Mouse (Mus musculus): ENCODE results near the gene Fam43a. TPM values are rescaled to one million over a fixed set of nuclear protein-coding genes. Genes with fewer than 3 reads are reported as not detected.

The Fam43a gene
- polyA plus RNA-seq, 1 experiment from 2014 or later: 7.2 TPM

GRCm38 (mm10) chr16:30570173-30570572 lies 29.4 kb upstream of the Fam43a start:
- no peak for ATAC-seq (replicated peaks; ENCODE audit: low FRiP score)
- 89% methylated on average over 4 of the region's 4 CpGs for WGBS
- no peak for DNase-seq (ENCODE audit: low spot score)
- Histone ChIP-seq H3K4me1 (replicated peaks; ENCODE audit: control insufficient read depth, insufficient read depth, low read length) (peaks cover 7% of the 10 kb centered on the region), H3K4me2 (no peak overlapping the region), H3K27ac (ENCODE audit: low read depth, low read length) (no peak overlapping the region), H3K4me3 (ENCODE audit: low read depth, low read length) (no peak overlapping the region), H3K36me3 (ENCODE audit: control insufficient read depth, insufficient read depth, low read length) (peaks cover 59% of the 10 kb centered on the region), H3K9me3 (ENCODE audit: control insufficient read depth, low read length) (no peaks in the 10 kb centered on the region), H3K27me3 (replicated peaks; ENCODE audit: control insufficient read depth, insufficient read depth, low read length) (no peaks in the 10 kb centered on the region), H3K9ac (ENCODE audit: low read depth, low read length) (no peak overlapping the region)

DNA sequence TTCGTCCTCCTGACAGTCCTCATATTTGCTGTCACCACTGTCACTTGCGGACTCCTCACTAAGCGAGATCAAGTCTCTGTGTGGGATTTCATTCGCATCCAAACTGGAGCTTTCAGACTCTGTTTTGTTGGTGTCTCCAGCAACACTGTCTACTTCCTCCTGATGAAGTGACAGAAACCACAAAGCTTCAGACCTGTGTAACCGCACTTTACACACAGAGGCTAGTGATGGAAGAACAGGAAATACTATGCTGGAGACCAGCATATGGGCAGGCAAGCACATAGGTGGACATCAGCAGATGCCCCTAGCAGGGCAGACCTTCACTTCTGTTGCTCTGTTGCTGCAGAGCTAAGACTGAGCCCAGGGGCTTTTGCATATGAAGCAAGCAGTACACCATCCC lies 28.1 kb upstream of the Fam43a start:
- DNase-seq (ENCODE audit: low spot score): no peak
- H3K9me3 ChIP-seq (ENCODE audit: control insufficient read depth, low read length): no peaks in the 10 kb centered on the region
- H3K4me1 ChIP-seq (replicated peaks; ENCODE audit: control insufficient read depth, insufficient read depth, low read length): 0 out of 2 replicates have a peak, but pooled peaks cover under 1% of the 10 kb centered on the region
- no peak overlapping the region for H3K4me3 ChIP-seq (ENCODE audit: low read depth, low read length)
- peaks cover 60% of the 10 kb centered on the region for H3K36me3 ChIP-seq (ENCODE audit: control insufficient read depth, insufficient read depth, low read length)
- no peak overlapping the region for H3K4me2 ChIP-seq
- no peak overlapping the region for H3K27ac ChIP-seq (ENCODE audit: low read depth, low read length)
- WGBS: 86% methylated on average over 5 of the region's 5 CpGs
- H3K9ac ChIP-seq (ENCODE audit: low read depth, low read length): no peak overlapping the region
- H3K27me3 ChIP-seq (replicated peaks; ENCODE audit: control insufficient read depth, insufficient read depth, low read length): no peaks in the 10 kb centered on the region
- no peak for ATAC-seq (replicated peaks; ENCODE audit: low FRiP score)

- Histone ChIP-seq H3K4me3 (ENCODE audit: low read depth, low read length) (no peak overlapping the region), H3K27me3 (replicated peaks; ENCODE audit: control insufficient read depth, insufficient read depth, low read length) (no peaks in the 10 kb centered on the region), H3K4me2 (no peak overlapping the region), H3K36me3 (ENCODE audit: control insufficient read depth, insufficient read depth, low read length) (peaks cover 57% of the 10 kb centered on the region), H3K9ac (ENCODE audit: low read depth, low read length) (no peak overlapping the region), H3K9me3 (ENCODE audit: control insufficient read depth, low read length) (no peaks in the 10 kb centered on the region), H3K27ac (ENCODE audit: low read depth, low read length) (no peak overlapping the region), H3K4me1 (replicated peaks; ENCODE audit: control insufficient read depth, insufficient read depth, low read length) (no peaks in the 10 kb centered on the region)
- WGBS: 58% methylated on average over 4 of the region's 4 CpGs
- no peak for ATAC-seq (replicated peaks; ENCODE audit: low FRiP score)
- DNase-seq (ENCODE audit: low spot score): no peak
Observed at GRCm38 (mm10) chr16:30572239-30572638, 27.3 kb upstream of the Fam43a start.

DNA sequence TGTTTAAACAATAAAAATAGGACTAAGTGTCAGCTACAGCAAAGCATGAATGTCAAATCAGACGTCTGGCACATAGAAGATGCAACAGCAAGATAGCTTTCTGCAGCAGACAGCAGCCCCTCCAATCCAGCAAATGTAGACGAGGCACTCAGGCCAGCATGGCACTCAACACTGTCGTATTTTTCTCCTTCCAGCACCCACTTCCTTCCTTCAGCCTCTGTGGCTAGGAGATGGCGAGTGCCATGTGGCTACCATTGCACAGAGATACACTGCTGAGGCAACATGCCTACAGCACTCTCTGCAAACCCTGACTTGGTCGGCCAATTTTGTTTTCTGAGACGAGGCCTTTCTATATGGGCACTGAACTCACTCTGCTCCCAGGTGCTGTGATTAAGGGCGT lies 23.7 kb upstream of the Fam43a start:
- H3K9ac ChIP-seq (ENCODE audit: low read depth, low read length): no peak overlapping the region
- H3K4me3 ChIP-seq (ENCODE audit: low read depth, low read length): no peak overlapping the region
- H3K4me1 ChIP-seq (replicated peaks; ENCODE audit: control insufficient read depth, insufficient read depth, low read length): no peaks in the 10 kb centered on the region
- H3K4me2 ChIP-seq: no peak overlapping the region
- no peak for ATAC-seq (replicated peaks; ENCODE audit: low FRiP score)
- no peak for DNase-seq (ENCODE audit: low spot score)
- no peaks in the 10 kb centered on the region for H3K9me3 ChIP-seq (ENCODE audit: control insufficient read depth, low read length)
- no peaks in the 10 kb centered on the region for H3K27me3 ChIP-seq (replicated peaks; ENCODE audit: control insufficient read depth, insufficient read depth, low read length)
- no peak overlapping the region for H3K27ac ChIP-seq (ENCODE audit: low read depth, low read length)
- peaks cover 55% of the 10 kb centered on the region for H3K36me3 ChIP-seq (ENCODE audit: control insufficient read depth, insufficient read depth, low read length)
- WGBS: 72% methylated on average over 7 of the region's 7 CpGs

DNA sequence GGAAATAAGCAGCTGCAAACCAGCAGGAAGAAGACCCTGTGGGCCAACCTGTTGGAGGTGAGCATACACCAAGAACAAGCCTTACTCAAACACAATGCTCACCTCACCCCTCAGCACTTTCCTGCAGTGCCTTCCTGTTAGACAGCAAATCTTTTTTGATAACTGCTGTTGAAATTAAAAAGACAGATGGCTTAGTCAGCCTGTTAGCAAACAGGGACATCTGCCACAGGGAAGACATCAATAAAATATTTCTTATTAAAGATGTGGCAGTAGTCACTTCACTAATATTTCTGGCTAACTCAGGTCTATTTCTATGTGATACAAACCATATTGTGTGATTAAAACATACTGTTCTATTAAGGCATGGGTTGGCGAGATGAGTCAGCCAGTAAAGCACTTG lies 23.1 kb upstream of the Fam43a start:
- Histone ChIP-seq H3K9me3 (ENCODE audit: control insufficient read depth, low read length) (no peaks in the 10 kb centered on the region), H3K27me3 (replicated peaks; ENCODE audit: control insufficient read depth, insufficient read depth, low read length) (no peaks in the 10 kb centered on the region), H3K9ac (ENCODE audit: low read depth, low read length) (no peak overlapping the region), H3K4me3 (ENCODE audit: low read depth, low read length) (no peak overlapping the region), H3K4me2 (no peak overlapping the region), H3K27ac (ENCODE audit: low read depth, low read length) (no peak overlapping the region), H3K4me1 (replicated peaks; ENCODE audit: control insufficient read depth, insufficient read depth, low read length) (no peaks in the 10 kb centered on the region), H3K36me3 (ENCODE audit: control insufficient read depth, insufficient read depth, low read length) (peaks cover 52% of the 10 kb centered on the region)
- DNase-seq (ENCODE audit: low spot score) (no peak), ATAC-seq (replicated peaks; ENCODE audit: low FRiP score) (no peak)
- WGBS: 88% methylated on average over 1 of the region's 1 CpGs

GRCm38 (mm10) chr16:30580765-30581164 lies 18.8 kb upstream of the Fam43a start:
- H3K4me2 ChIP-seq: no peak overlapping the region
- no peak overlapping the region for H3K27ac ChIP-seq (ENCODE audit: low read depth, low read length)
- H3K9ac ChIP-seq (ENCODE audit: low read depth, low read length): no peak overlapping the region
- WGBS: 93% methylated on average over 5 of the region's 5 CpGs
- peaks cover 60% of the 10 kb centered on the region for H3K36me3 ChIP-seq (ENCODE audit: control insufficient read depth, insufficient read depth, low read length)
- H3K4me1 ChIP-seq (replicated peaks; ENCODE audit: control insufficient read depth, insufficient read depth, low read length): no peaks in the 10 kb centered on the region
- H3K27me3 ChIP-seq (replicated peaks; ENCODE audit: control insufficient read depth, insufficient read depth, low read length): no peaks in the 10 kb centered on the region
- no peaks in the 10 kb centered on the region for H3K9me3 ChIP-seq (ENCODE audit: control insufficient read depth, low read length)
- no peak overlapping the region for H3K4me3 ChIP-seq (ENCODE audit: low read depth, low read length)
- ATAC-seq (replicated peaks; ENCODE audit: low FRiP score) (no peak), DNase-seq (ENCODE audit: low spot score) (no peak)

DNA sequence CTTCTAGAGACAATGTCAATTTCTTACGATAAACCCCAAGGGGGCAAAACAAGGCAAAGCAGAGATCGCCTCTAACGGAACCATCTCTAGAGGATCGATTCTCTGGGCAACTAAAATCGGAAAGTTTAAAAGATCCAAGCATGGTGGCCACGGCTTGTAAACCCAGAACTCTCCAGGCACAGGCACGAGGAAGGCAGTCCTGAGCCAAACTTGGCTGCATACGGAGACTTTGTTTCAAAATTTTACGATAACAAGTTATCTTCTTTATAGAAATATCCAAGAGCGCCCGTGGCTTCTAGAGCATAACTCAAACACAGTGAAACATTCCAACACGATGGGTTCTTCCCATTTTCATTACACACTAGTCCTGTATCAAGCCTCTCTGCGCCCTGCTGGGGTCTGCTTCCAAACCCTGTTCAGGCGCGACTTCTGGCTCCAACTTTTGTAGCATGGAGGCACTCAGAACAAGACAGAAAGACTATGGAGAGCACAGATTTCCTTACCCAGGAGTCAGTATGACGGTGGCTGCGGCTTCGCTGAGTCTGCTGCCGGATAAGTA lies 12.5 kb upstream of the Fam43a start:
- Histone ChIP-seq H3K36me3 (ENCODE audit: control insufficient read depth, insufficient read depth, low read length) (peaks cover 21% of the 10 kb centered on the region), H3K9me3 (ENCODE audit: control insufficient read depth, low read length) (no peaks in the 10 kb centered on the region), H3K27me3 (replicated peaks; ENCODE audit: control insufficient read depth, insufficient read depth, low read length) (no peaks in the 10 kb centered on the region), H3K4me3 (ENCODE audit: low read depth, low read length) (peak overlapping the region; percentile 91), H3K4me1 (replicated peaks; ENCODE audit: control insufficient read depth, insufficient read depth, low read length) (0 out of 2 replicates have a peak, but pooled peaks cover 3% of the 10 kb centered on the region), H3K27ac (ENCODE audit: low read depth, low read length) (peak overlapping the region; percentile 23; the same call in 1 of the 2 replicates), H3K4me2 (peak overlapping the region; percentile 77), H3K9ac (ENCODE audit: low read depth, low read length) (peak overlapping the region; percentile 85)
- WGBS: 1% methylated on average over 19 of the region's 19 CpGs
- DNase-seq (ENCODE audit: low spot score) (no peak), ATAC-seq (replicated peaks; ENCODE audit: low FRiP score) (peak; percentile 17; the same call in 1 of the 2 replicates)

GRCm38 (mm10) chr16:30587494-30588327 lies 11.8 kb upstream of the Fam43a start, which contains the start of gene Lsg1:
Lsg1 (minus strand) TSS chr16:30587592.
- H3K9ac ChIP-seq (ENCODE audit: low read depth, low read length): peak within 1 kb of the TSS; percentile 85
- H3K27ac ChIP-seq (ENCODE audit: low read depth, low read length): peak within 1 kb of the TSS; percentile 23
- DNase-seq (ENCODE audit: low spot score) (peak; percentile 83), ATAC-seq (replicated peaks; ENCODE audit: low FRiP score) (peak; percentile 94)
- peak within 1 kb of the TSS; percentile 91 for H3K4me3 ChIP-seq (ENCODE audit: low read depth, low read length)
- H3K36me3 ChIP-seq (ENCODE audit: control insufficient read depth, insufficient read depth, low read length): peaks cover 14% of the 10 kb centered on the region
- 0 out of 2 replicates have a peak, but pooled peaks cover 3% of the 10 kb centered on the region for H3K4me1 ChIP-seq (replicated peaks; ENCODE audit: control insufficient read depth, insufficient read depth, low read length)
- WGBS: 4% methylated on average over 35 of the region's 35 CpGs
- H3K9me3 ChIP-seq (ENCODE audit: control insufficient read depth, low read length): no peaks in the 10 kb centered on the region
- H3K4me2 ChIP-seq: peak within 1 kb of the TSS; percentile 77
- no peaks in the 10 kb centered on the region for H3K27me3 ChIP-seq (replicated peaks; ENCODE audit: control insufficient read depth, insufficient read depth, low read length)
